Mouse (Mus musculus): ENCODE measurements around the gene Sf3b5. TPM values are rescaled to one million over a fixed set of nuclear protein-coding genes. Genes with fewer than 3 reads are reported as not detected.

The Sf3b5 gene
- polyA plus RNA-seq, 1 experiment: 43.7 TPM

GRCm38 (mm10) chr10:13039637-13040174 lies 34.6 kb downstream of the Sf3b5 start:
- no peak for TF ChIP-seq CTCF (IDR thresholded peaks at IDR 0.05; ENCODE audit: control insufficient read depth, insufficient read depth, insufficient read length)
- no peak overlapping the region for H3K4me3 ChIP-seq (ENCODE audit: insufficient read depth, poor library complexity, severe bottlenecking)
- no peak overlapping the region for H3ac ChIP-seq (ENCODE audit: control insufficient read depth, insufficient read length, low read depth)
- H3K79me3 ChIP-seq (ENCODE audit: low read depth): no peaks in the 10 kb centered on the region
- no peaks in the 10 kb centered on the region for H3K36me3 ChIP-seq (ENCODE audit: control insufficient read depth, insufficient read depth)
- peaks cover 2% of the 10 kb centered on the region for H3K27me3 ChIP-seq (ENCODE audit: control insufficient read depth, insufficient read depth, insufficient read length)
- H3K79me2 ChIP-seq (ENCODE audit: control insufficient read depth, insufficient read depth): no peaks in the 10 kb centered on the region

DNA sequence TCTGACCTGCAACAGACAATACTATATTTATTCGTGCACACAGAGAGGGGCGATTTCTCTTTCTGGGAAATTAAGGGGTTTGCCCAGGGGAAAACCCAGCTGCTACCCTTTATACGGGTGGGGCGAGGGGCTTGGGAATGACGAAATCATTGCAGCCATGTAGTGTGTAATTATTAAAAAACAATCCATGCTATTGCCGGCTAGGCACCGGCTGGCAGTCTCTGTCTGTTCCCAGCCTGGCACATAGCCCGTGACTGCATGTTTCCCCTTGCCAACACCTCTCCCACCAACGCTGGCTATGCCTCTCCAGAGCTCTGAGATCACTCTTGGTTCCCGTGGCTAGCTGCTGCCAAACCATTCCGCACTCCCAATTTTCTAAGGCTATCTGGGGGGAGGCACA lies 39.5 kb downstream of the Sf3b5 start:
- TF ChIP-seq MYOD1 (IDR thresholded peaks at IDR 0.05; ENCODE audit: control insufficient read depth, insufficient read length, low read depth) (no peak), CEBPB (IDR thresholded peaks at IDR 0.05; ENCODE audit: low read depth) (no peak), MYOG (IDR thresholded peaks at IDR 0.05; ENCODE audit: control insufficient read depth, extremely low read depth, insufficient read length) (no peak), CTCF (IDR thresholded peaks at IDR 0.05; ENCODE audit: control insufficient read depth, insufficient read depth, insufficient read length) (no peak), FOSL1 (IDR thresholded peaks at IDR 0.05; ENCODE audit: insufficient read depth, low read length, poor library complexity, severe bottlenecking) (no peak), USF1 (IDR thresholded peaks at IDR 0.05; ENCODE audit: low read depth) (no peak), MAX (IDR thresholded peaks at IDR 0.05) (no peak)
- H3ac ChIP-seq (ENCODE audit: control insufficient read depth, insufficient read length, low read depth): no peak overlapping the region
- no peak overlapping the region for H3K4me3 ChIP-seq (ENCODE audit: insufficient read depth, poor library complexity, severe bottlenecking)
- no peaks in the 10 kb centered on the region for H3K79me2 ChIP-seq (ENCODE audit: control insufficient read depth, insufficient read depth)
- no peaks in the 10 kb centered on the region for H3K79me3 ChIP-seq (ENCODE audit: low read depth)
- peaks cover 13% of the 10 kb centered on the region for H3K27me3 ChIP-seq (ENCODE audit: control insufficient read depth, insufficient read depth, insufficient read length)
- no peaks in the 10 kb centered on the region for H3K36me3 ChIP-seq (ENCODE audit: control insufficient read depth, insufficient read depth)

GRCm38 (mm10) chr10:13047816-13048215 lies 42.7 kb downstream of the Sf3b5 start:
- Histone ChIP-seq H3K36me3 (ENCODE audit: control insufficient read depth, insufficient read depth) (no peaks in the 10 kb centered on the region), H3ac (ENCODE audit: control insufficient read depth, insufficient read length, low read depth) (no peak overlapping the region), H3K27me3 (ENCODE audit: control insufficient read depth, insufficient read depth, insufficient read length) (peaks cover 13% of the 10 kb centered on the region), H3K79me3 (ENCODE audit: low read depth) (no peaks in the 10 kb centered on the region), H3K4me3 (ENCODE audit: insufficient read depth, poor library complexity, severe bottlenecking) (no peak overlapping the region), H3K79me2 (ENCODE audit: control insufficient read depth, insufficient read depth) (no peaks in the 10 kb centered on the region)
- TF ChIP-seq USF1 (IDR thresholded peaks at IDR 0.05; ENCODE audit: low read depth) (no peak), MYOG (IDR thresholded peaks at IDR 0.05; ENCODE audit: control insufficient read depth, extremely low read depth, insufficient read length) (no peak), MAX (IDR thresholded peaks at IDR 0.05) (no peak), MYOD1 (IDR thresholded peaks at IDR 0.05; ENCODE audit: control insufficient read depth, insufficient read length, low read depth) (no peak), CTCF (IDR thresholded peaks at IDR 0.05; ENCODE audit: control insufficient read depth, insufficient read depth, insufficient read length) (no peak), FOSL1 (IDR thresholded peaks at IDR 0.05; ENCODE audit: insufficient read depth, low read length, poor library complexity, severe bottlenecking) (no peak), CEBPB (IDR thresholded peaks at IDR 0.05; ENCODE audit: low read depth) (no peak)

- Histone ChIP-seq H3K27me3 (ENCODE audit: control insufficient read depth, insufficient read depth, insufficient read length) (peaks cover 14% of the 10 kb centered on the region), H3K4me3 (ENCODE audit: insufficient read depth, poor library complexity, severe bottlenecking) (no peak overlapping the region), H3K79me3 (ENCODE audit: low read depth) (no peaks in the 10 kb centered on the region), H3K36me3 (ENCODE audit: control insufficient read depth, insufficient read depth) (no peaks in the 10 kb centered on the region), H3K79me2 (ENCODE audit: control insufficient read depth, insufficient read depth) (no peaks in the 10 kb centered on the region), H3ac (ENCODE audit: control insufficient read depth, insufficient read length, low read depth) (no peak overlapping the region)
- TF ChIP-seq FOSL1 (IDR thresholded peaks at IDR 0.05; ENCODE audit: insufficient read depth, low read length, poor library complexity, severe bottlenecking) (no peak), CTCF (IDR thresholded peaks at IDR 0.05; ENCODE audit: control insufficient read depth, insufficient read depth, insufficient read length) (no peak), MAX (IDR thresholded peaks at IDR 0.05) (no peak), USF1 (IDR thresholded peaks at IDR 0.05; ENCODE audit: low read depth) (no peak), MYOD1 (IDR thresholded peaks at IDR 0.05; ENCODE audit: control insufficient read depth, insufficient read length, low read depth) (no peak), CEBPB (IDR thresholded peaks at IDR 0.05; ENCODE audit: low read depth) (no peak), MYOG (IDR thresholded peaks at IDR 0.05; ENCODE audit: control insufficient read depth, extremely low read depth, insufficient read length) (no peak)
Observed at GRCm38 (mm10) chr10:13056863-13057381, 51.8 kb downstream of the Sf3b5 start.

Other genes with a start within 250 kb of the Sf3b5 start
- 10.5 TPM for gene Utrn, start 136.0 kb upstream of the Sf3b5 start, polyA plus RNA-seq (2012; fragmentation: generic; extraction: Trizol)
- gene Stx11, start 41.0 kb upstream of the Sf3b5 start, polyA plus RNA-seq (2012; fragmentation: generic; extraction: Trizol): 2.5 TPM
- 1.0 TPM for gene Plagl1, start 55.2 kb downstream of the Sf3b5 start, polyA plus RNA-seq (2012; fragmentation: generic; extraction: Trizol)
- not detected for gene Zc2hc1b, start 172.7 kb downstream of the Sf3b5 start, polyA plus RNA-seq (2012; fragmentation: generic; extraction: Trizol)
- 19.5 TPM for gene Ltv1, start 187.8 kb downstream of the Sf3b5 start, polyA plus RNA-seq (2012; fragmentation: generic; extraction: Trizol)